Mouse (Mus musculus) left cerebral cortex, adult 2 months (tissue): ENCODE results near the gene Hnrnpm. TPM values are rescaled to one million over a fixed set of nuclear protein-coding genes. Genes with fewer than 3 reads are reported as not detected.
"Not testable (repeated sequence)": the region's sequence is repeated elsewhere in the genome, so short reads cannot be mapped to it uniquely, and the experiment has no call there.

Experiments
- DNase-seq, 2 experiments: peaks; one replicate each; pipeline ENCODE4 v3.0.0; 2021 to 2022; ENCODE audit warnings: low spot score in 2 of 2, mixed read lengths in 1 of 2; ENCODE audit errors: extremely low spot score in 1 of 2
- H3K27ac ChIP-seq: fragments of 200-600 bp; 2 replicates; pipeline ENCODE4 v1.8.1; 2022
- H3K4me3 ChIP-seq: fragments of 200-600 bp; 2 replicates; pipeline ENCODE4 v1.8.1; 2022
- CTCF ChIP-seq: fragments of 200-600 bp; IDR thresholded peaks from 2 replicates; pipeline ENCODE4 v1.8.1; 2022; ENCODE audit warnings: antibody characterized with exemption, mild to moderate bottlenecking, moderate library complexity
- intact Hi-C: fragments of 180-260 bp; cut with DNase I; formaldehyde crosslinking; loops from one replicate; pipeline ENCODE4 v1.15.1; 2025
- long read RNA-seq, 2 experiments: library from polyadenylated mRNA; stranded (forward); transcript quantifications; one replicate each; pipeline ENCODE4 v2.0.0; 2021; ENCODE audit warnings: borderline mapping rate in 2 of 2
- total RNA-seq, 2 experiments: library from RNA; stranded (reverse); gene quantifications; 2 replicates each; pipeline ENCODE4 v1.2.3; 2021

Hnrnpm gene
- 100 to 1,000 TPM; 137 to 162 TPM for total RNA-seq
- long read RNA-seq, experiment 1, partial matches to known transcripts = 12 of 26 reads
- long read RNA-seq, experiment 1, other reads (novel, unspliced or antisense) = 14 of 26 reads
- long read RNA-seq, experiment 2, partial matches to known transcripts = 9 of 30 reads
- long read RNA-seq, experiment 2, other reads (novel, unspliced or antisense) = 20 of 30 reads

DNA sequence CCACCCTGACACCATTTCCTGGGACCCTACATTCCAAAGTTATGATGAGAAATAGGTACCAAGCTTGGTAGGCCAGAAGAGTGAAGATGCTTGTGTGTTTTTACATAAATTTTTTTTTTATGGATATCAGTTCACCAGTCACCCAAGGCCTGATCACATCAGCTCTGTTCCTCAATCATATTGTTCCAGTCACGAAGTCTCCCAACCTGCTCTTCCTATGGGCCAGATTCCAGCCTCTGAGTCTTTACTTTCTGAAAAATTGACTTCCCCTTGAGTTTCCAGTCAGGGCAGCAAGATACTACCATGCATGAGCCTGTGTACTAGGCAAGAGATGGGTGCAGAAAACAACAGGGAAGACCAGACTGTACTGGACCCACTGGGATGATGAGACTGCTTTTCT is at the start of gene Hnrnpm:
Gene Hnrnpm, minus strand, starts transcription at position 101 of the 400 bp plus-strand sequence.
- intact Hi-C loops = no loop called here
- Histone ChIP-seq H3K27ac (peak within 1 kb of the TSS; percentile 92; the same call in 1 of the 2 replicates), H3K4me3 (peak within 1 kb of the TSS; percentile 82)
- no peak for TF ChIP-seq CTCF
- DNase-seq = no peak

DNA sequence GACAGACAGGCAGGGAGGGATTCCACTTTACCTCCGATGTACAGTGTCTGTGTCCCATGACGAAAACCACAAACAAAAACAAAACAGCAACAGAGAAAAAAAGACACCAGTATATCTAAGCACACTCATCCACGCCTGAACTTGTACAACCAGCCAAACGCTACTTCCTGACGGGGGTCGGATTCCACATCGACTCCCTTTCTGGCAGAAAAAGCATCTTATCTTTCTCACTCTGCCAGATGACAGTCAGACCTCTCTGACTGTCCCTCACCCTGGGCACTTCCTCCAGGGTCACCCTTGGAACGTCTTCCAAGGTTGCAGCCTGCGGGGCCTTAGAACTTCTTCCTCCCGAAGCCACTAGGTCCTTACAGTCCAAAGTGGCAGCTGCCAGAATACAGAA is 46.9 kb upstream of the Hnrnpm start:
- H3K27ac ChIP-seq, H3K4me3 ChIP-seq, intact Hi-C loops, DNase-seq: not testable (repeated sequence)

DNA sequence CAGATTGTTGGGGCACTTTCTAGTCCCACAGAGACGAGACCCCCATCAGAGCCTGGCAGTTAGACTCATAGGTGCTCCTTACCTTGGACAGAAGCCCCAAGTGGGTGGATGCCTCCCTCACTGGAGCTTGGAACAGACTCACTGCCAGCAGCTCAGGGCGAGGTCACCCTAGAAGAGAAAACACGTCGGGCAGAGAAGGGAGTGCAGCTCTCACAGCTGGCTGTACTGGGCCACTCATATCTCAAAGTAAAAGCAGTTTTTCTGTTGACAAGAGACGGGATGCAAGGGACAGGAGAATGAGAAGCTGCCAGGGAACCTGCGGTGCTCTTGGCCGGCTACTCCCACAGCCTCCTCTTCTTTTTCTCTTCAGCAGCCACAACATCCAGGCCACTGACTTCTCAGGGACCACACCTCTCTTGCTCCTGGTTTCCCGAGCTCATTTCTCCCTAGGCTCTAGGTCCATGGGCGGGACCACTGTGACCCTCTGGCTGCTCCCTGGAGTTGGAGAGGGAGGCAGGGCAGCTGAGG is 46.0 kb upstream of the Hnrnpm start:
- intact Hi-C loops, DNase-seq, H3K4me3 ChIP-seq, H3K27ac ChIP-seq: not testable (repeated sequence)

DNA sequence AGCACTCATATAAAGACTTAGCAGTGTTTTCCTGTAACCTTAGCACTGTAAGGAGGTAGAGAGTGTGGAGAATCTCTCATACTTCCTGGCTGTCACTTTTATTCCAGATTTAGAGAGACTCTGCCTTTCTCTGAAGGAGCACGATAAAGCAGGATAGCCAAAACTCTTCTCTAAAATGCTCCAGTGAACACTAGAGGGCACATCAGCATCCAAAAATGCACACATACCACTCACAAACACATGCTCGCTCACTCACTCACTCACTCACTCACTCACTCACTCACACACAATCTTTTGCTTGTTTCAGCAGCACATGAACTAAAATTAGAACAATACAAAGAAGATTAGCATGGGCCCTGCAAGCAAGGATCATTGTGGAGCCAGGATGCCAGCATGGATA is 42.6 kb upstream of the Hnrnpm start:
- Histone ChIP-seq H3K27ac (no peak overlapping the region), H3K4me3 (no peak overlapping the region)
- TF ChIP-seq CTCF = peak; percentile 51
- DNase-seq = no peak
- intact Hi-C loops = loop anchor here (2.0 kb wide), 1 partner anchor 74 kb away; no protein-coding TSS in a partner anchor

DNA sequence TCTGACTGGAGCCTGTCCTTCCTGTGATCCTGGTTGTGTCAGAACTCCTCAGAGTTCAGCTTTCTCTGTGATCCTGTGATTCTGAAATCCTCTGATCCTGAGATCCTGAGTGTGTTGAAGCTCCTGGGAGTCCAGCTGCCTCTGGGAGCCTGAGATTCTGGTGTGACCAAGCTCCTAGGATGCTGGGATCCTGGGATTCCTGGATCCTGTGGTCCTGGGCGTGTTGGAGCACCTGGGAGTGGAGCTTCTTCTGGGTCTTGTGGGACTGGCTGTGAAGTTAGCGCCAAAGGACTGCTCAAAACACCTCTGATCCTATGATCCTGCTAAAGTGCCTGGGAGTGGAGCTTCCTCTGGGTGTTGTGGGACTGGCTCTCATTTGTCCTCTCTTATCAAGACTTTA is 41.7 kb upstream of the Hnrnpm start:
- DNase-seq = no peak
- no peak for TF ChIP-seq CTCF
- Histone ChIP-seq H3K4me3 (no peak overlapping the region), H3K27ac (no peak overlapping the region)
- intact Hi-C loops = loop anchor here (2.0 kb wide), 1 partner anchor 74 kb away; no protein-coding TSS in a partner anchor

DNA sequence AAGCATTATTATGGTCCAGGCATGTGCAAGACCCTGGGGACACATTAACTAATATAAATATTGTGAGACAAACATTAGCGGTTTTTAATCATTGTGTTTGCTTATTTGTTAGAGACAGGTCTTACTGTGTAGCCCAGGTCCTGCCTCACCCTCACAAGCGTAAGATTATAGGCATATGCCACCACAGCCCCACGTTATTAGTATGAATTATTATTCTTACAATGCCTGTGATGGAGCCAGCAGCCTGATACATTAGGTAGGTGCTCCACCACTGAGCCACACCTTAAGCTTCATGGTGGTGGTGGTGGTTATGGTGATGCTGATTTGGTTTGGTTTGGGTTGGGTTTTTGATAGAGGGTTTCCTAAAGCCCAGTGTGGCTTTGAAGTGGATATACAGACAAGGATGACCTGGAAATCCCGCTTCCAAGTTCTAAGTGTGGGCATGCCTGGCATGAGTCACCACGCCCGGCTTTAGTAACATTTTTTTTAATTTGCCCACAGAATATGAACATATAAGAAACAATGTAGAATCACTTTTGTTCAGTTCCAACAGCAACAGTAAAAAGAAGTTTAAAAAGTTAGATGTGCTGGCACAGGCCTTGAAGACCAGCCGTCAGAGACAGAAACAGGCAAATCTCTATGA is 33.2 kb upstream of the Hnrnpm start:
- no peak overlapping the region for H3K4me3 ChIP-seq
- H3K27ac ChIP-seq = no peak overlapping the region
- DNase-seq = peak in 1 of 2 experiments; percentile 30
- intact Hi-C loops = no loop called here
- no peak for TF ChIP-seq CTCF

DNA sequence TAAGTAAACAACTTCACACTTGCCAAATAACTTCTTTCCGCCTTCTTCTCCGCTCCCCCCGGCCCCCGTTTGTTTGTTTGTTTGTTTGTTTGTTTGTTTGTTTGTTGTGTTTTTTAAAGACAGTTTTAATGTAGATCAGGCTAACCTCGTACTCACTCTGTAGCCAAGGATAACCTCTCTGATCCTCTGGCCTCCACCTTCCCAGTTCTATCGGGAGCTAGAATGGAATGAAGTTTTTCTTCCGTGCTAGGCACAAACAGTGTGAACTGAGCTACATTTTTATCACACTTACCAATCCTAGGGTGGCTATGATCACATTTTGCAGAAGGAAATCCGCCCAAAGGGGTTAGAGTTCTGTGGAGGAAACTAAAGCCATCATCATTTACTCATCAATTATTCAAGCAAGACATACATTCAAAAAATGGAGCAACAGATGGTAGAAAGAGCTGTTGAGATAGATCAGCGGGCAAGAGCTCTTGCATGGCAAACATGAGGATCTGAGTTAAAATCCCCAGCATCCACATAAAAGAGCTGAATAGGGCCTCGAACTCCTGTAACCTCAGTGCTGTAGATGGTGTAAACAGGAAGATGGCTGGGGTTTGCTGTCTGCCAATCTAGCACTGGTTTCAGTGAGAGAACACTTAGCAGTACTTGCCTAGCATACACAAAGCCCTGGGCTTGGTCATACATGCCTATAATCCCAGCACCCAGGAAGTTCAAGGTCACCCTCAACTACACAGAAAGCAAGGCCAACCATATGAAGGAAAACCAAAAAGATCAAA is 32.5 kb upstream of the Hnrnpm start:
- intact Hi-C loops = no loop called here
- H3K4me3 ChIP-seq = peak overlapping the region; percentile 54
- 0 out of 2 replicates have a peak overlapping the region, but pooled peaks have one; percentile 11 for H3K27ac ChIP-seq
- TF ChIP-seq CTCF = no peak
- no peak for DNase-seq

DNA sequence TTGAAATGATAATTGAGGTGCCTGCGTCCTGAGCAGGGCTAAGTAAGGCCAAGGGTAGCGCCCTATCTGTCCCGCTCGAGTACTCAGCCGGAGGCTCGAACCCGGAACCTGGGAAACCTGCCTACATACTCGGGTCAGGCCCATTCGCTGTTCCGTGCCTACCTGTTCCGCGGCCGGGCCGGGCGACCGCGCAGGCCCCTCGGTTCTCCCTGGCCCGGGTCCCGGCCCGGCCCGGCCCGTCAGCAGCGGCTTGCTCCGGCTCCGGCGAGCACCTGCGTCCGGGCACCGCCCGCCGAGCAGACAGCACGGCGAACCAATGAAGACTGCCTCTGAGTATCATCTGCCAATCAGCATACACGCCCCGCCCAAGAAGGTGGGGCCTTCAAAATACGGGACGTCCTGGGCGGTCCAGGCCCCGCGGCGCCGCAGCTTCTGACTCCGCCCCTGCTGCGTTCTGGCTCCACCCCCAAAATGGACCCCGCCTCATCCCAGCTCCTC is 31.8 kb upstream of the Hnrnpm start, which contains the start of gene March2:
Gene March2, minus strand, starts transcription at position 287 of the 498 bp plus-strand sequence.
- Histone ChIP-seq H3K4me3 (peak within 1 kb of the TSS; percentile 54), H3K27ac (peak within 1 kb of the TSS; percentile 85)
- intact Hi-C loops = no loop called here
- peak; percentile 93 to 96 for DNase-seq
- no peak for TF ChIP-seq CTCF

DNA sequence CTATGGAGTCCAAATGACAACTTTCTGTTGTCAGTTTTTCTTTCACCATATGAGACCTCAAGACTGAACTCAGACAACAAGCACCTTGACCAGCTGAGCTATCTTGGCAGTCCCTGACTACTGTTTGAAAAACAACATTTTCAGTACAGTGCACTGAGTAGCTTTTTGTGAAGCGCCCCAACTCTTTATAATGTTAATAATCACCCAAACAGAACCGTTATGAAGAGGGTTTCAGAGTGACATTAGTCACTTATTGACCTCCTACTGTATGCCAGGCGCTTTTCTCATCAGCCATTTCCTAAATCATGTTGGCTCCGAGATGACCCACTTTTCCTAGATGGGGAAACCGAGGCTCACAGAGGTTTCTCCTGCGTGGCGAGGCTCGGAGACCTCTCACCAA is 31.3 kb upstream of the Hnrnpm start:
- TF ChIP-seq CTCF = no peak
- intact Hi-C loops = no loop called here
- H3K27ac ChIP-seq = peak overlapping the region; percentile 85
- no peak for DNase-seq
- peak overlapping the region; percentile 54 for H3K4me3 ChIP-seq

DNA sequence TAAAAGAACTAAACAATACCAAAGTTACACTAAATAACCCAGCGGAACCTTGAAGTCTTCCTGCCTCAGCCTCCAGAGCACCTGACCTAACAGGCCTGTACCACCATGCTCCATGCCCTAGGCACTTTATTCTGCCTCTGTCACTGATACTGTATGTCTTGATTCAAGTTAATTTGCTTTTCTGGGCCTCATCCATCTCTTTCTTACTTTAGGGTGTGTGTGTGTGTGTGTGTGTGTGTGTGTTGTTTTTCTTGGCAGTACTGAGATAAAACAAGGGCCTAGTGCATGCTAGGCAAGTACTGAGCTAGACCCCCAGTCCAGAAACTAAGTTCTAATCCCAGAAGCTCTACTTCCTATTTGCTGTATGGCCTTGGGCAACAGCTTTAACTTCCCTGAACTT is 30.6 kb upstream of the Hnrnpm start:
- H3K4me3 ChIP-seq = no peak overlapping the region
- DNase-seq = no peak
- intact Hi-C loops = no loop called here
- TF ChIP-seq CTCF = no peak
- H3K27ac ChIP-seq = no peak overlapping the region

DNA sequence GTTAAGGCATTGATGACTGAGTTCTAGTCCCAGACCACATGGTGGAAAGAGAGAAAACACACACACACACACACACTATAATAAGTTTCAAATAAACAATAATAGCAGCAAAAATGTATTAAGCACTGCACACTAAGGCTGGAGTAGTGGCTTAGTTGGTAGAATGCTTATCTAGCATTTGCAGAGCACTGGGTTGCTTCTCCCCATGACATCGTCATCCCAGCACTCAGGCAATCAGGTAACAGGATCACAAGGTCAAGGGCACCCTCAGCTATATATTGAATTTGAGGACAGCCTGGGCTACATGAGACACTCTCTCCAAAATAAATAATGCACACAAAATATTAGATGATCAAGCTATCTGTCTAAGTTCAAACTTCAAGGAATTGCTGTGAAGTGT is 28.1 kb upstream of the Hnrnpm start:
- no peak for DNase-seq
- no peak overlapping the region for H3K4me3 ChIP-seq
- intact Hi-C loops = no loop called here
- no peak overlapping the region for H3K27ac ChIP-seq
- no peak for TF ChIP-seq CTCF

DNA sequence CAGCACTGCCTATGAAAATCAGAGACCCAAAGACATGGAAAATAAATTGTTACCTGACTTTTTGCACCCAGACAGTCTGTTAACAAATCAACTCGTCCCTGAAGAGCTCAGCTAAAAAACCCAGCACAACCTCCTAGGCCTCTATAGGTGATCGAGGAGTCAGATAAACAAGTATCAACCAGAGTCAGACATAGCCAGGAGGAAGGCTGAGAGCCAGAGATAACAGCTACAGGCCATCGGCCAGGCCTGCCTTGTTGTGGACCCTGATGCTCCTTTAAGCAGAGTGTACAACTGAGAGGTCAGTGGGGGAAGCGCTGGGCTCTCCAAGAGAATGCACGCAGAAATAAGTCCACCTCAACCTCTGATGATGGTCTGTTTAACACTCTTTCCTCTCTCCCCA is 26.6 kb upstream of the Hnrnpm start:
- Histone ChIP-seq H3K27ac (no peak overlapping the region), H3K4me3 (no peak overlapping the region)
- TF ChIP-seq CTCF = no peak
- no peak for DNase-seq
- intact Hi-C loops = no loop called here
